Mouse (Mus musculus): Measurements from ENCODE around the gene Cox7c. TPM values are rescaled to one million over a fixed set of nuclear protein-coding genes. Genes with fewer than 3 reads are reported as not detected.
"Not testable (repeated sequence)": the region's sequence is repeated elsewhere in the genome, so short reads cannot be mapped to it uniquely, and the experiment has no call there.

Cox7c gene
- polyA plus RNA-seq (2015; fragmentation: Nextera tagmentation; extraction: Ambion mirVana), result 772 and 811 TPM in 2 replicates

GRCm38 (mm10) chr13:86046254-86046951, at the start of gene Cox7c:
TSS of gene Cox7c (minus strand) at chr13:86046904.
- H3K4me2 ChIP-seq, result peak within 1 kb of the TSS; percentile 65
- no peaks in the 10 kb centered on the region for H3K27me3 ChIP-seq
- ATAC-seq (ENCODE audit: low FRiP score), result peak; percentile 97
- peak within 1 kb of the TSS; percentile 97 for H3K27ac ChIP-seq
- peaks cover 10% of the 10 kb centered on the region for H3K36me3 ChIP-seq
- peak within 1 kb of the TSS; percentile 99 for H3K9ac ChIP-seq
- 0 out of 2 replicates have a peak, but pooled peaks cover 5% of the 10 kb centered on the region for H3K4me1 ChIP-seq (replicated peaks)
- no peaks in the 10 kb centered on the region for H3K9me3 ChIP-seq
- H3K4me3 ChIP-seq, result peak within 1 kb of the TSS; percentile 94
- WGBS, result 0% methylated on average over 51 of the region's 51 CpGs

DNA sequence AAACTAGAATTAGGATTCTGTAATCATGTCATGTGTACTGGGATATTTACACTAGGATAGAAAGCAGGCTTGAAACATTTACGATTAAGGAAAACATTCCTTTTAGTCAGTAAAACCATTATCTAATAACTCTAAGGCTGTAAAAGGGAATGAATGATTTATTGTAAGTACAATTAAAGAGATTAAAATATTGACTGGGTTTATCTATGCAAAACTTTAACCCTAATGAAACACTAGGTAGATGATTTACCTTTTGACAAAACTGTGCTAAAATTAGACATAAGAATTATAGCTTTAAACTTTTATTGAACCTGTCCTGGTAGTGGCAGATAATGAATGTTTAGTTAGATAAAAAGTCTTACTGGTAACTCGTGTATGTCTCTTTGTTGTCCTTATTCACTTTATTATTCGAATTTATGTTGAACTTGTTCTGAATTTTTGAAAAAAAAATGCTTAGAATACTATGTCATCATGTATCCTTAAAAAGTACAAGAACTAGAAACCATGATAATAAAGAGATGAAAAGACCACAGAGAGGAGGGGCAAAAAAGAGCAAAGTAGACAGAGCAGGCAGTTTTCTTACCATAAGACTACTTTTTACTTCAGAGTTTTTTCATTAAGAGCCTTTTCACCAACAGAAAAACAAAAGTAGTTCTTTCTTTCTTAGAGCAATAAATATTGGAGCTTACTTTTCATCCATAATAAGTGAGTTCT, 21.5 kb upstream of the Cox7c start:
- H3K4me1 ChIP-seq (replicated peaks), result no peaks in the 10 kb centered on the region
- H3K27ac ChIP-seq, result no peak overlapping the region
- 74% methylated on average over 3 of the region's 3 CpGs for WGBS
- no peaks in the 10 kb centered on the region for H3K9me3 ChIP-seq
- no peaks in the 10 kb centered on the region for H3K36me3 ChIP-seq
- ATAC-seq (ENCODE audit: low FRiP score), result no peak
- H3K9ac ChIP-seq, result no peak overlapping the region
- H3K4me2 ChIP-seq, result no peak overlapping the region
- H3K4me3 ChIP-seq, result no peak overlapping the region
- no peaks in the 10 kb centered on the region for H3K27me3 ChIP-seq

DNA sequence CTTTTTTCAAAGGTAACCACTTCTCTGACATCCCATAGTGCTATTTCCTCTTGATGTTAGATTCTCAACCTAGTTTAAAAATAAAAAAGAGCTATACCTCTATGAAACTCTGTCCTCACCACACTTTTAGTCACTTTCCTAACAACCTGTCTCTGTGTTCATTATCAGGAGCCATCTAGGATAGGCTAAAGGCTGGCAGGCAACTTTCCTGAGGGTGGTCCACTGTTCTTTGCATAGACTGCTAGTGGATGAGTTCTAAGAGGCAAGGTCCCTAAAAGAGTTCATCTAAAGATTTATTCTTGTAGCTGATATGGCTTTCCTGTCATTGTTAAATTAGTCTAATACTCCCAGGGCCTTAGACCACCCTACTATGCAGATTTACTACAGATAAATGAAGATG, 20.8 kb upstream of the Cox7c start:
- H3K36me3 ChIP-seq, result no peaks in the 10 kb centered on the region
- H3K4me2 ChIP-seq, result no peak overlapping the region
- no peaks in the 10 kb centered on the region for H3K9me3 ChIP-seq
- H3K27ac ChIP-seq, result no peak overlapping the region
- ATAC-seq (ENCODE audit: low FRiP score), result no peak
- H3K9ac ChIP-seq, result no peak overlapping the region
- no peak overlapping the region for H3K4me3 ChIP-seq
- H3K27me3 ChIP-seq, result no peaks in the 10 kb centered on the region
- no peaks in the 10 kb centered on the region for H3K4me1 ChIP-seq (replicated peaks)

GRCm38 (mm10) chr13:86054091-86054490, 7.4 kb upstream of the Cox7c start:
- not testable (repeated sequence) for H3K9me3 ChIP-seq; H3K4me1 ChIP-seq (replicated peaks); H3K9ac ChIP-seq; H3K4me2 ChIP-seq; H3K4me3 ChIP-seq; H3K36me3 ChIP-seq; ATAC-seq (ENCODE audit: low FRiP score); H3K27me3 ChIP-seq; H3K27ac ChIP-seq
- WGBS, result 39% methylated on average over 8 of the region's 8 CpGs

DNA sequence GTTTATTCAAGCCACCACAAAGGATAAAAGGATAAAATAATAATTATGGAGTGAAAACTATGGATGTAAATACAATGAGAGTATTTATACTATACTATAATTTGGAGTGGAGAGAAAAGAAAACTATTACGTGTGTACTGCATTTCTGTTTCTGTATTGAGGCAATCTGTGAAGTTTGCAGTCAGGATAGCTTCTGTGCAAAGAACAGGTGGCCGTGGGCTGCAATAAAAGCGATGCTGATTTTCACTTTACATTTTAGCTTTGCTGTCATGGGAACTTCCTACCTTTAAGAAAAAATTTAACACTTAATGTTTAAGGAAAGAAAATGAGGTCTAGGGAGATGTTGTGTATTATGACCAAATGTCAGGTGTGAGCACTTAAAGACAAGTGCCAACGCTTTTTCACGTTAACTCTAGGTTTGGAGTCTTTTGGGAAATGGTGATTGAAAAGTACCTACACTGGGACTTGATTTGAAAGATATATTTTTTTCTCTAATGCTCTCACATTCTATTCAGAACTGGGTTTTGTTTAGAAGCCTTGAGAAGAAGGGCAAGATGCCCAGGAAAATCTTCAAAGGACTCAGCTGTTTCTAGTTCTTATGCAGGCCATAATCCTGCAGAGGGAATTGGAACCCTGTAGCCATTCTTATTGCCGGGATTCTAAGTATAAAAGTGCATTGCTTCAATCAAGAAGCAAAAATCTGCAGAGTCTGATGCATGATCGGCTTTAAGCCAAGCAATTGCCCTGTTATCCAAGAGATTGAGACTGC, 41.6 kb downstream of the Cox7c start:
- Histone ChIP-seq H3K9ac (no peak overlapping the region), H3K4me2 (no peak overlapping the region), H3K36me3 (no peaks in the 10 kb centered on the region), H3K4me3 (no peak overlapping the region), H3K4me1 (replicated peaks) (no peaks in the 10 kb centered on the region), H3K9me3 (no peaks in the 10 kb centered on the region), H3K27me3 (no peaks in the 10 kb centered on the region), H3K27ac (no peak overlapping the region)
- WGBS, result 87% methylated on average over 7 of the region's 7 CpGs
- no peak for ATAC-seq (ENCODE audit: low FRiP score)

All from hindbrain, embryonic 13.5 days (tissue).